ENCODE assay signal across 14 mouse cellular contexts in the genomic region with DNA sequence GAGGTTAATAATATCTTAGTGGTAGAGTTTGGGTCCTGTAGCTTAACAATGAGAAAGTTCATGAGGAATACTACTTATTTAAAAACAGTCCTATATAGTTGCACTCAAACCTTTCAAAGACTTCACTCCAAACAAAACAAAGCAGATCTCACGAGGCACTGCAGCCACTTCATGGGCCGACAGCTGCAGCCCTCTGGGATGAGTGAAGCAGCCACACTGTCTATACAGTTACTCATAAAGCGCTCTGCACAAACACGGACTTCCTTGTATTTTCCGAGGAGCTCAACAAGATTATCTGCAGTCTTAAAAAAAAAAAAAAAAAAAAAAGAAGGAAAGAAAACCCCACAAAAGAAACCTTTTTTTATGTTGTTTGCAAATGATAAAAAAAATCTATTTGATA. TPM values are rescaled to one million over a fixed set of nuclear protein-coding genes. Genes with fewer than 3 reads are reported as not detected.
"Had no signal": no experiment of that assay in that cellular context is flagged by ENCODE, and none has a peak within 500 bp of the region (broad histone marks: within the 10 kb centered on the region; RNA-seq: fewer than 3 reads in every experiment).

No protein-coding gene starts in this region.

- H3K4me2 ChIP-seq: lung, embryonic 14.5 days; midbrain, embryonic 12.5 days; neural tube, embryonic 13.5 days; neural tube, embryonic 15.5 days had no signal

- H3K4me3 ChIP-seq: midbrain, embryonic 10.5 days; midbrain, embryonic 12.5 days; myocyte; neural tube, embryonic 13.5 days; neural tube, embryonic 15.5 days had no signal

- ATAC-seq: midbrain, embryonic 16.5 days had no signal

- DNase-seq: lung, embryonic 14.5 days; midbrain, embryonic 14.5 days; retina, postnatal 1 day; right cerebral cortex, adult 18-20 months; right cerebral cortex, postnatal 25 days; right cerebral cortex, postnatal 4 days had no signal

- H3K27ac ChIP-seq: midbrain, embryonic 10.5 days; midbrain, embryonic 12.5 days; neural tube, embryonic 13.5 days; neural tube, embryonic 15.5 days had no signal

- H3K9ac ChIP-seq: lung, embryonic 14.5 days; midbrain, embryonic 12.5 days; neural tube, embryonic 13.5 days; neural tube, embryonic 15.5 days had no signal

- H3K4me1 ChIP-seq: midbrain, embryonic 10.5 days; midbrain, embryonic 12.5 days; neural tube, embryonic 13.5 days; neural tube, embryonic 15.5 days had no signal

- H3K9me3 ChIP-seq: midbrain, embryonic 10.5 days; midbrain, embryonic 12.5 days; neural tube, embryonic 13.5 days; neural tube, embryonic 15.5 days had no signal

- H3K27me3 ChIP-seq: midbrain, embryonic 12.5 days; neural tube, embryonic 13.5 days; neural tube, embryonic 15.5 days had no signal

RNA-seq across cellular contexts. Expression of a gene that starts 21.8 kb away (rescaled TPM):
- polyA plus RNA-seq: neural tube, embryonic 13.5 days; small intestine, adult 2 months had no signal

RNA-seq across cellular contexts. Expression of a gene that starts 49.7 kb away (rescaled TPM):
- total RNA-seq: megakaryocyte-erythroid progenitor cell, adult 5-6 weeks had no signal
